Mouse (Mus musculus) cortical plate, adult 2 months (tissue): ENCODE measurements around the gene Dvl2.

Source experiments
- CTCF ChIP-seq: fragments of 200-500 bp; IDR thresholded peaks from 2 replicates; pipeline ENCODE4 v1.5.1; 2011; ENCODE audit warnings: mild to moderate bottlenecking, control low read depth, low read length; ENCODE audit not compliant: insufficient read depth; ENCODE audit errors: extremely low read depth
- POLR2A ChIP-seq: fragments of 200-500 bp; IDR thresholded peaks from 2 replicates; pipeline ENCODE4 v1.6.1; 2011; ENCODE audit warnings: mild to moderate bottlenecking, low read length, control low read depth; ENCODE audit not compliant: insufficient read depth; ENCODE audit errors: extremely low read depth

DNA sequence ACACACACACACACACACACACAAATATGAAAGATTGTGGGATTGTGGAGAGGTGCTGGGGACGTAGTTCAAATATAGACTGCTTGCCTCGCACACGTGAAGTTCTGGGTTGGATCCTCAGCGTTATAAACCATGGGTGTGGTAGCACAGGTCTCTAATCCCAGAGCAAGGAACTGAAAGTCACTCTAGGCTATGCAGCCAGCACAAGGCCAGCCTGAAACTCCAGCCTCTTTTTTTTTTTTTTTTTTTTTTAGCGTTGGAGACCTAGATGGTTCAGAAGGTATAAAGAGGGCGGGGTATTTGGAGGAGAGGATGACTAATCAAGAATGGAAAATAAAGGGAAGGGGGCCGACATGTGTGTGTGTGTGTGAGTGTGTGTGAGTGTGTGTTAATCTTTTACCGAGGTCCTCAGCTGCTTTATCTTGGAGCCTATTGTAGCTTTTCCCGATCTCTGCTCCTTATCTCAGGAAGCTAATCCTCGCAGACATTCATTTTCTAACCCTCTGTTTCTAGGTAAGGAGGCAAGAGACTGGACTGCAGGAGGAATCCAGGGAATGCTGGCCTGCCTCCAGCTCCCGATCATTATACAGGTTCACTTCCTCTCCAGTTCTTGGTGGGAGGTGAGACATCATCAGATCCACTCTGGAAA lies 47.0 kb upstream of the Dvl2 start:
- TF ChIP-seq CTCF (no peak), POLR2A (no peak)
